Mouse (Mus musculus): Measurements from ENCODE around the gene Gm128.

DNA sequence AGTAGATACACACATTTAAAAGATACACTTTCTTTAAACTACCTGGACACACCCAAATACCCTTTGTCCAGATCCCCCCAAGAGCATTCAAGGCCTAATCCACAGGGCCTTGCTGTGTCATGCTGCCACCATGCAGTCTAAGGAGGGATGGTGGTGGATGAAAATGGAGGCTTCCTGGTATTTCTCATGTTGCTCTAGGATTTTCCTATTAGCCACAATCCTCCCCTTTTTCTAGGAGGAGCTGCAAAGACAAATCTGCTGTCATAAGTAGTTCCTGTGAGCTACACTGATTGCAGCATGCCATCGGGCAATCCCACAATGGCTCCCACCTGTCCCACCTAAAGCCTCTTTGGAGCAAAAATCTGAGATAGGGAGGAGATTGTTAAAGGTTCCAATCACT, 14.2 kb downstream of the Gm128 start:
- TF ChIP-seq CEBPB (IDR thresholded peaks at IDR 0.05; ENCODE audit: insufficient read depth, poor library complexity, severe bottlenecking) (no peak), USF1 (IDR thresholded peaks at IDR 0.05; ENCODE audit: low read depth) (no peak)
